Mouse (Mus musculus) brain, embryonic 14.5 days (tissue): ENCODE results near the gene 3110009E18Rik.

Source experiments
- CTCF ChIP-seq: fragments of 200-500 bp; IDR thresholded peaks from 2 replicates; pipeline ENCODE4 v1.5.1; 2012; ENCODE audit warnings: inconsistent platforms, mild to moderate bottlenecking, moderate library complexity, borderline replicate concordance; ENCODE audit not compliant: insufficient read depth, insufficient read length; ENCODE audit errors: extremely low read depth
- POLR2A ChIP-seq: fragments of 200-500 bp; IDR thresholded peaks from 2 replicates; pipeline ENCODE4 v1.6.1; 2012; ENCODE audit warnings: mild to moderate bottlenecking, inconsistent platforms, borderline replicate concordance; ENCODE audit not compliant: poor library complexity, insufficient read depth, insufficient read length, severe bottlenecking; ENCODE audit errors: extremely low read depth

- TF ChIP-seq CTCF (no peak; the same call in 1 of the 2 replicates), POLR2A (no peak)
Measured at GRCm38 (mm10) chr1:120237068-120237467, 116.1 kb downstream of the 3110009E18Rik start.
